Mouse (Mus musculus) cerebellum, postnatal 25 days (tissue): ENCODE results near the gene Tfcp2l1.
A peak's percentile ranks its signal among the peaks of the same experiment; 100 is the strongest.
"Not testable (repeated sequence)": the region's sequence is repeated elsewhere in the genome, so short reads cannot be mapped to it uniquely, and the experiment has no call there.

Experiments
- DNase-seq, 2 experiments: peaks; one replicate each; pipeline ENCODE4 v3.0.0; 2021; ENCODE audit warnings: mixed read lengths in 2 of 2

The Tfcp2l1 gene

DNA sequence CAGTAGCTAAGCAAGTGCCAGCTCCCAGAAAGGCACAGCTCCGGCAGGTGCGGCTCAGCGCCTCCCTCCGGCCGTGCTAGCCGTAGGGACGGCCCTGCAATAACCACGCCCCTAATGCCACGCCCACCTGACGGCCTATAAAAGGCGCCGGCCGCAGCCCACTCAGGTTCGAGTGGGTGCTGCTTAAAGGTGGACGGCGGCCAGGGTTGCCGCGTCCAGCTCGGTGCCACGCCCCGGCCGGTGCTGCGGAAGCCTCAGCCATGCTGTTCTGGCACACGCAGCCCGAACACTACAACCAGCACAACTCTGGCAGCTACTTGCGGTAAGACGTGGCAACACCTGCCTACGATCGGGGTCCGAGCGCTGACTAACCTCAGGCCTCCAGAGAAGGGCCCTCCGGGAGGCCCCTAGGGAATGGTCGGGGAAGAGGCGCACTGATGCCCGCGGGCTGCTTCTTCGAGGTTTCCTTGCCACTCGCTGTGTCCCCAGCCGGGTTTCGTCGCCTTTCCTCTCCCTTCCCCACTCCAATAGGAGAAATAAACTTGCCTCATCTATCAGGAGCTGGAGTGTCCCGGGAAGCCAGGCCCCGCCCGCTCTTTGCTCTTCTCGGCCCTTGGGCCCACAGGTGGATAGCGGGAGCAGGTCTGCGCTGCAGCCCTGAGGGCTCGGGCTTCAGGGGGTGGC, at the start of gene Tfcp2l1:
TSS of gene Tfcp2l1 (plus strand) at position 165 of the 684 bp plus-strand sequence.
- peak; percentile 67 to 83 for DNase-seq

DNA sequence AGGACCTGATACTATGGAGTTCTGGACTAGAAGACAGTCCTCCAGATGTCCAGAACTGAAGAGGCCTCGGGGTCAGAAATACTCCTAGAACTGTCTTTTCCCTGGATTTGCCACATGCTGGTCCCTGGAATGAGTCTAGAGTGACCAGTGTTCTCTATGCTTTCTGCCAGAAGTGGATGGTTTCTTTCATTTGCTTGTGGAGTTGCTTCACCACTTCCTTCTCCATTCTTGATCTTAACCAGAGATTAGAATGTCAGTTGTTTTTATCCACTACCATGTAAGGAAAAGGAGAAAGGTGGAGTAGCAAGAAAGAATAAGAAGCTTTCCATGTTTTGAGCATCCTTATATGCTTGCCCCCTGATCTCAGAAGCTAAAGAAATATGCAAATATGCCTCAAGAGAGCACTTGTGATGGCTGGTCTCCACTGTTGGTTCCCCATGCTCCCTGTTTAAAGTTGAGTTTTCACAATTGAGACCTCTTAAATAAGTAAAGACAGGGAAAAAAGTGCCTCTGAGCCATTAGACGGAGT, 47.5 kb upstream of the Tfcp2l1 start:
- no peak for DNase-seq

DNA sequence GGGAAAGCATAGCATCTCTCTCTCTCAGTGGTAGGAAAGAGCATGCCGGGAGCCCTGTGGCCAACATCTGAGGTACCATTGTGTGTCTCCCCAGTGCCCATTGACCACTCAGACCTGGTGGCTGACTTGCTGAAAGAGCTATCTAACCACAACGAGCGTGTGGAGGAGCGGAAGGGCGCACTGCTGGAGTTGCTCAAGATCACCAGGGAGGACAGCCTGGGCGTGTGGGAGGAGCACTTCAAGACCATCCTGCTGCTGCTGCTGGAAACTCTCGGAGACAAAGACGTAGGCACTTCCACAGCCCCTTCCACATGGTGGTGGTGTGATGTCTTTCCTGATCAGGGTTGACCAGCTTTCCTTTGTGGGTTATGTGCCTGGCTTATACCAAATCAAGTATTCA, 46.6 kb upstream of the Tfcp2l1 start:
- no peak for DNase-seq

DNA sequence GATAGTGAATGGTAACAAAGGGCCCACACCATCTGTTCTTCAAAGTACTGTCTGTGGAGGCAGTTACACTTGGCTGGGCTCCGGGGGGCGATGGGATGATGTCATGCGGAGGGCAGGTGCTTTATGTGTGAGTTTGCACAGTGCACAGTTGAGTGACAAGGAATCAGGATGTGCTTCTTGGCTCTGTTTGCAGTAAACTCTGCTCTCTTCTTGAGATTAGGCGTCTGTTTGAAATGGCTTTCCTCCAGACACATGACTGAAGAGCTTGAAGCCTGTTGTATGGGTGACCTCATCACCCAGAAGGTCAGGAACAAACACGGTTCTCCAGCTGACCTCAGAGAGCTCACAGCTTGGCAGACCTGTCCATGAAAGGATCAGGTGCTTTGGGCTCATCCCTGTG, 38.0 kb upstream of the Tfcp2l1 start:
- DNase-seq, result no peak

DNA sequence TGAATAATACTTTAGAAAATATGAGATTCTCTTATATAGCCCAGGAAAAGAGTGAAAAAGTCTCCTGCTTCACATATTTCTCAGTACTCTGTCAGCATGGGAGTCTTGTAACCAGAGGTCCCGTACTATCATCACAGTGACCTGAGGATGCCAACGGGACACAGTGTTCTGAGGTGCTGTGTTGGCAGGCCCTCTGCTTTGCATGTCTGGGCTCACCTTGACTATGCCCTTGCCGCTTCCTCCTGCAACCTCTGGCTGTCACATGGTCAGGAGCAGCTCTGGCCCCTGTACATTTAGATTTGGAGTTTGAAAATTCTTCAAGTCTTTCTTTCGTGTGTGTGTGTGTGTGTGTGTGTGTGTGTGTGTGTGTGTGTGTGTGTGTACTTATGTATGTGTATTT, 34.8 kb upstream of the Tfcp2l1 start:
- no peak for DNase-seq

DNA sequence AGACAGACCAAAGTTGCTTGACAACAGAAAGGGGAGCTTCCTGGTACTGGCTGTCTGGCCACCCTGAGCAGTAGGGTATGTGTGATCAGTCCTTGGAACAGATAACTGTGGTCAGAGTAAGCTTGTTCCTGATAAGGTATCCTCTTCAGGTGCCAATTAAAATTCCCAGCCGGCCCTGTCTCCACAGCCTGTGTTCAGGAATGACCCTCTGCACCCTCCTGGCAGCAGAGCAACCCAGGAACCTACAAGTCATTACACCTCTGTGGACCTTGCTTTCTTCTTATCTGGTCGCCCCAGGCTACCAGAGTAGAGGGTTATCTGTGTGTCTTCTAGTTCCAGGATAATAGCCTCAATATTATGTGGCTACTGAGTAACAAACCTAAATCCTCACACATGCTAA, 32.4 kb upstream of the Tfcp2l1 start:
- no peak for DNase-seq

DNA sequence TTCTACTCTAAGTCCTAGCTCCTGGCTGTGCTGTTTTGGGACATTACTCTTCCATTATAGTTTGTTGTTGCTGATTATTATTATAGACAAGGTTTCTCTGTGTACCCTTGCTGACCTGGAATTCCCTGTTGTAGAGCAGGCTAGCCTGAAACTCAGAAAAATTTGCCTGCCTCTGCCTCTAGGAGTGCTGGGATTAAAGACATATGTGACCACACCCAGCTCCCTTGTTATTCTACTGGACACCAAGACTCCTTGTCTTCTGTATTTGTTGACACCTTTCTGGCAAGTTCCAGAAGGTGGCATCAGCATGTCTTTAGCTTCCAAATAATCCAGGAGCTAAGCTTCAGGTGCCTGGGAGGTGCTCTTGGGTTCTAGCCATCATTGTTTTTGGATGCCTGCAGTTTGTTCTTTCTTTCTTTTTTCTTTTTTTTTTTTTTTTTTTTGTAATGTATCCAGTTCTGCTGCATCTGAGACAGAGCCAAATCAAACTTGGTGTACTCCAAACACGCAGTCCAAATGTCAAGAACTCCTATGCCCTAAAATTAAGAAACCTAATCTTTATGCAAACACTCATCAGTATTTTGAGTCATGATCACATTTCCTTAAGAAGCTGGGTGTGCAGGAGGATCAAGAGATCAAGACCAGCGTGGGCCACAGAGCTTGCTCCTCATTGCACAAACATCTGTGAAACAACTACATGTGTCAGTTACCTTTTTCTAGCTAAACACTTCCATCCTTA, 30.1 kb upstream of the Tfcp2l1 start:
- no peak for DNase-seq

DNA sequence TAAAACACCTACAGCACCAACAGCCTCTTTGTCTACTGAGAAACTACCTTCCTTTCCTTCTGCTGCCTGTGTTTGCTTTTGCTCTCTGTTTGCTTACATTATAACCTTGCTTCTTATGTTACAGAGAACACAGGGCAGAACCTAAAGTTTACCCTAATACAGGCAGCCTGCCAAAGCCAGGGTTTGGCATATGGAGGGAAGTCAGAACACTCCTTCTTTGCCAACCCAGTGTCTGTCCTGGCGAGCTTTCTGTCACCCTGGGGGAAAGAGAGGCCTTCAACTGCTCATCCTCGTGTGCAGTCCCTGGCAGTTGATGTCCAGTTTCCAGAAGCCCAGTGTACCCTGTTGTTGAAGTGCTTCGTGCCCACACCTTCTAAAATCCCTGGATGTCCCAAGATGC, 29.4 kb upstream of the Tfcp2l1 start:
- DNase-seq, result peak; percentile 74 to 83

DNA sequence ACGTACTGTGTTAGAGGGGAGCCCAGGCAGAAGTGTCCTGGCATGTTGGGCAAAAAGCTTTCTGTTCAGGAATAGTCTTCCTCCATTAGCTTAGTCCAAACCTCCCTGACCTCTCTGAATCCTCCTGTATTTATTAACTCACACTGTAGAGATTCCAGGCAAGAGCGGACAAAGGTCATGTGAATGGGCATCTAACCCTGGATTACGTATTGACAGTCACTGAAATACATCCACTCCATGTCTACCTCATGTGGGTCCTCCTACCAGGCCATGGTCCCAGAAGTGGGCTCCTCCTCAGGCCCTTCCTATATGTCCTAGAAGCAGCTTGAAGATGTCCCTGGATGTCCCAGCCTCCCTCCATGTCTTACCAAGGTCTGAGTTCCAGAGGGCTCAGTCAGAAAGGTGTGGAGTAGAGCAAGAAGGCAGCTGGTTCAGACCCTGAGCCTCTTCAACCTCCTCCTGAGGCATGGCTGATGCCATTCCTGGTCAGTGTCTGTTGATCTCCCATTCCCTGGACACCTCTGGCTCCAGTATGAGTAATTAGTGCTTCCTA, 14.0 kb upstream of the Tfcp2l1 start:
- DNase-seq, result no peak

DNA sequence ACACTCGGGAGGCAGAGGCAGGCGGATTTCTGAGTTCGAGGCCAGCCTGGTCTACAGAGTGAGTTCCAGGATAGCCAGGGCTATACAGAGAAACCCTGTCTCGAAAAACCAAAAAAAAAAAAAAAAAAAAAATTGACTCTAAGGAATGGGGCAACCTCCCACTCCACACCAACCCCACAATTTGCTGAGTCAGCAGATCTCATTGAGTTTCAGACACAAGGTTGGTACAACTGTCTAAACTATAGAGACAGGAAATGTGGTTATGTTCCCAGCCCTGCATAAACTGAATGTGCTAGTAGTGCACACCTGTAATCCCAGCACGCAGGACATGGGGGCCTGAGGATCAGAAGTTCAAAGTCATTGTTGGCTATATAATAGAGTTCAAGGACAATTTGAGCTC, 6.7 kb upstream of the Tfcp2l1 start:
- not testable (repeated sequence) for DNase-seq

DNA sequence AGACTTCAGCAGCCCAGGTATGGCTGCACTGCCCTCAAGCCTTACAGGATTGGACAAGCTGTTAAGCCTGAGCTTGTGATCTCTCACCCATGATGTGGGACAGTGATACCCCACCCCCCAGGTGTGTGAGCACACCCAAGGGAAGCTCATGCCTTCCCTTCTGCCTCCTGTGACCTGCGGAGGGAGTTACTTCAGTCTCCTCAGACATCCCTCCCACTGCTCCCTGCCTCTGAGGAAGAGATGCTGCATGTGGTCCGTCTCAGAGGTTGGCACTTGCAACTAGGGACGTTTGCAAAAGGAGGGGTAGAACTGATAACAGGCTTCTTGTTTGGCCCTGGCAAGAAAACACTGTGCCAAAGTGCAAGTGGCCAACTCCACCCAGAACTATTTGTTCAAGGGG, 4.9 kb upstream of the Tfcp2l1 start:
- no peak for DNase-seq

DNA sequence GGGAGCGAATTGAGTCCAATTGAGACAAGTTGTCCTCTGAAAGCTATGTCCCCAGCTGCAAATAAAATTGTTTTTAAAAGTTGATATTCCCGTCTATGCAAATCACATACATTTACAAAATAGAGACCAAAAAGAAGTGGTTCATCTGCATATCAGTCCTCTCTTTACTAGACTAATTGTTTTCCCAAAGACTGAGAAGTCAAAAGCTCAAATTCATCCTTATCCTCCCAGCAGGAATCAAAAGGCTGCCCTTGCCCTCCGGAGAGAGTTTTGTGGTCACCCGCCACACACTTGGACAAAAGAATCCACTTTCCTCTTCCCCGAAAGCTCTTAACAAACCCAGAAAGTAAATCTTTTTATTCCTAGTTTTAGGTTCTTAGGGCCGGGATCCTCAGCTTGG, 2.3 kb upstream of the Tfcp2l1 start:
- no peak for DNase-seq

DNA sequence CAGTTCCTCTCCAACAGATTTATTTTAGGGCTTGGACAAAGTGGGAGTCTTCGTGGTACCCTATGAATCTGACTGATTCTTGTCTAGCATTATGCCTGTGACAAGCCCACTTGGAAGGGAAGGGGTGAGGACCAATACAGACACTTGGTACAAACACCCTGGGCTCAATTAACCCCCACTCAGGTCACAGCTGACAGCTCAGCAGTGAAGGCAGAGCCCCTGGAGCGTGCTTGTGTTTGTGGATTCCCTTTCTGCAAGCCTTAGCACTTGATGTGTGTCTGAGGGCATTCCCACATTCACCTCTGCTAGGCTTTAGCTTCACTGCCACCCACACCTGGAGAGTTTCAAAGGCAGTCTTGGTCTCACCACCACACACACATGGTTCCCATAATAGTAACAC, 1.8 kb upstream of the Tfcp2l1 start:
- DNase-seq, result no peak

DNA sequence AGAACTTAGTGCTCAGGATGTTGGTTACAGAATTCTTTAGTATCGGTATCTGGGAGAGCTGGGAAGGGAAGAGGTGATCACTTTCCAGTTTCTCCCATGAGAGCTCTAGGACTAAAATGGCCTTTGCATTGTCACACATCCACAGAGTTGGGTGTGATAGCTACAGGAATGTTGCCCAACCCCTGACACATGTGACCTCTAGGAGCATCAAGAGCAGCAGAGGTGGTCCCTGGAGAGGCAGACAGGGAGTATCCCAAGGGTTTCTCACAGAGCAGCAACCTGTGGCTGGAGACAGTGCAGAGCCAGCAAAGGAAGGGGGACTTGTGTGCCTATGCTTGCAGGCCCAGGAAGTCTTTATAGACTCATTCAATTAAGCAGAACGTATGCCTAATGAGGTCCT, 1.3 kb upstream of the Tfcp2l1 start:
- no peak for DNase-seq

DNA sequence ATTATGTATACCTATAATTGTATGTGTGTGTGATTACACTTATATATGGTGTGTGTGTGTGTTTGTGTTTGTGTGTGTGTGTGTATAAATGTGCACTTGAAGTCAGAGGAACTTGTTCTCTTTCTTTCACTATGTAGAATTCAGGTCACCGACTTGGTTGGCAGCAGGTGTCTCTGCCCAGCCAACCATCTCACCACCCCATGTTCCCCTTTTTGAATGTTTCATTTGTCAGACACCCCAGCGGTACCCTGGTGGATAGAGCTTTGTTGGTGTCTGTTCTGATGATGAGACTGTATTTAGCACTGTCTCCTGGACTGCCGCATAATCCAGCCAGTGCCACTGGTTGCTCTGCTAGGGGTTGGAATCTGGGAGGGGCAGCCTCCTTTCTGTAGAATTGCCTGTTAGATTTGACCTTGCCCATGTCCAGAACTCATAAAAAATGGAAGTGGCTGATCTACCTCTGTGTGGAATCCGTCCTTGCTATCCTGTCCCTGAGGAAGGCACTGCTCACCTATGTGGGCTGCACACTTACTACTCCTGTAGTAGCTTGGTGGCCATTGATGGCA, 5.8 kb downstream of the Tfcp2l1 start:
- no peak for DNase-seq

DNA sequence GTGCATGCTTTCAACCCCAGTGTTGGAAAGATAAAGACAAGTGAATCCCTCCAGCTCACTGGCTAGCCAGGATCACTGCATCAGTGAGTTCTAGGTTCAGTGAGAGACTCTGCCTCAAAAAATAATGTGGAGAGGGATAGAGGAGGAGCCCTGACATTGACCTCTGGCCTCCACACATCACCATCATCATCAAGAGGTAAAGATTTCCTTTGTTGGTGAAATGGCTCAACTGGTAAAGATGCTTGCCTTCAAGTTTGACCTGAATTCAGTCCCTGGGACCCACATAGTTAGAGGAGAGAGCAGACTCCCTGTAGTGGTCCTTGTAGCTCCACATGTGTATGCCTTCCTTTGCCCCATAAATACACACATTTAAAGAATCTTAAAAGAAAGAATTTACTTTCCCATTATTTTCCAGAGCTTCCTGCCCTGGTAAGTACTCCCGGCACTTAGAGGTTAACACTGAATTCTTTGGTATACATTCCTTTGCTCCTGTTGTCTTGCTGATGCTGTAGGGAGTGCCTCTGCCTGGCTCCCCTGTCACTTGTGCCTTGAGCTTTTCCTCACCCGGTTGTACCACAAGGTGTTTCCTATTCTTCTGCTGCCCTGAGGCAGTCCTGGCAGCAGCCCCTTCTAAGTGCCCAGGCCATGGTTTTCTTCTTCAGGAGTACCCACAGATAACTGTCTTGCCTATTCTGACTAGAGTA, 14.7 kb downstream of the Tfcp2l1 start:
- no peak for DNase-seq

DNA sequence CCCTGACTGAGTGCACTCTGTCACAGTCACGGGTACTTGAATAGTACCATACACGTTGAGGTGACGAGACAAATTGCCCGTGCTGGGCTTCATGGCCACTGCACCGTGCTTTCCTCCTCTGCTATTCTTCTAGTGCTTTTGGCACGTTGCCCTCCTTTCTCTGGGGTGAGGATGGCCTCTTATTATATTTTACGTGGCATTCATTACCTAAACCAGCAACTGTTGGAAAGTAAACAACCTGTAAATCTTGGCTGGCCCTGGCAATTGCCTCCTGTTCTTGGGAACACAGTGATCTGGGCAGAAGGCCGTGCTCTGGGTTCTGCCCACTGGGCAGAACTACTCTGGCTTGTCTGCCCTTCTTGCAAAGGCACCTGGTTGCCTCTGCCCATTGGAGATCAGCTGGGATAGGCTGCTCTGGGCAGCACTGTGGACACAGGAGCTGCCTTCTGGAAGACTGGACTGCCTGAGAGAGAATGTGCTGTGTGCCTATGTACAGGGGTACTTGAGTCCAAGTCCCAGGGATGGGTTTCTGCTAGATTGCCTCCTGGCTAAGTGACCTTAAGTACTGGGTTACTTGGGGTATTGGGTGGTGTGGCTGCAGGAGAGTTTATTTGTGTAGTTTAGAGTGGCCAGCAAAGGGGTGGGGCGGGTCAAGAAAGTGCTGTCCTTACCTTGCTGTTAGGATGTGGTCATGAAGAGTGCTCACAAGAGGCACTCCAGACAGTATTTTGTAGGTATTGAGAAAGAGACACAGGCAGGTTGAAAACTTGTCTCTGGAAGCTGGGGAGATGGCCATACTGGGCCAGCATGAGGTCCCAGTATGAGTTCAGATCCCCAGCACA, 15.6 kb downstream of the Tfcp2l1 start:
- no peak for DNase-seq

DNA sequence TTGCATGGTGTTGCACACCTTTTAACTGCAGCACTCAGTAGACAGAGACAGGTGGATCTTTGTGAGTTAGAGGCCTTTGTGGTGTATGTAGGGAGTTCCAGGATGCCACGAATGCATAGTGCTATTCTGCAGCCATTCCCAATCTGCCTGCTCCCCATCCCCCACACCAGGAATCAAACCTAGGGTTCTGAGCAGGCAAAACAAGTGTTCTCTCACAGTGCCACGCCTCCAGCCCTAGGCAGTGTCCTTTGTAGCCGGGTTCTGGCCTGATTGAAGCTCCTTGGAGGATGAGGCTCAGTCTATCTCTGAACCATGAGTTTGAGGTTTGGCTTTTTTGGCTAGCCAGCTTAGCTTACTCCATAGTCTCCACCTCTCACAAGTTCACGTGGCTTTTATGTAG, 18.0 kb downstream of the Tfcp2l1 start:
- no peak for DNase-seq

DNA sequence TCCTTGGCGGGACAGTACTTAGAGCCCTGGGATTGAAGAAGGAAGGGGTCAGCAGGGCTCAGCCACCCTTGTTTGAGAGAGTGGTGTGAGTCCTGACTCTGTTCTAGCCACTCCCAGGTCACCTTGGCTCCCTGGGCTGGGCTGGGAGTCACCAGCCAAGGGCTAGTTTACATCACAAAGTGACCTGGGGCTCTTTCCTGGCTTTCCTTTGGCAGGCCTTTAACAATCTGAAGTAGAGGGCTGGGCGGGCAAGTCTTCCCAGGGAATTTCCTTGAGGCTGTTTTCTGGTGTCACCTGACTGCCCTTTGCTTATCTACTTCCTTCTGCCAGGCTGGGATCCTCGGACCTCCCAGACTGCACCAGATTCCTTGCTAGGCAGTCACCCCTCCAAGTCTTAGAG, 20.3 kb downstream of the Tfcp2l1 start:
- DNase-seq, result no peak

DNA sequence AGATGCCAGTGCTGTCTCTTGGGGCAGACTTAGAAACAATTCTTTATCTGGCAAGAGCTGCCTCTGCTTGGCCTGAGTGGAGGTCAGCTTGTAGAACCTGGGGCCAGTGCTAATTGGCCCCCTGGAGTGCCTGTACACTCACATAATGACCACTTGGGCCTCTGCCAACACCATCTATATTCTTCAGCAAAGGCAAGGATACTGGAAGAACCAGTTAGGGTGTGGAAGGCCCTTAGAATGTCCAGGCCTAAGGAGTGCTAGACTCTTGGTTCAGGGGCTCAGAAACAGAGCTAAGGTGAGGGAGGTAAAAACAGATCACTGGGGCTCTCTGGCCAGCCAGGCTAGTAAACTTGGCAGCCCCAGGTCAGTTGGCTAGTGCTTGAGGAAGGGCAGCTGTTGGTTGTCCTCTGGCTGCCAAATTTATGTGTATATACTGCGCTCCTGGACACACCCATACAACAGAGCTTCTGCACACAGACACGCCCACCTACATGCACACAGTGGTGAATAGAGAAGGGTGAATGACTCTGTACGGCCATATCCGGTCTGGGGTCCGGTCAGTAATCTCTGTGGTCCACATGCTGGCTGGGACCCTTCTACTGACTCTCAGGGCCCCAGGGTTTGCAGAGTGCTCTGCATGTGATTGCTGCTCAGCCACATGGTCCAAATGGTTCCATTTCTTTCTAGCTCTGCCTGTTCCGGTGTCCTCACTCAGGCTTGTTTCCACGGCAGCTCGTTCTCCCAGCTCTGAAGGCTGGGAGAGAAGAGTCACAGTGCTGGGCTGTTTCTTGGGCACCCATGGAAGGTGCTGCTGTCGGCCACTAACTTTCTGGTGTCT, 22.4 kb downstream of the Tfcp2l1 start:
- no peak for DNase-seq

DNA sequence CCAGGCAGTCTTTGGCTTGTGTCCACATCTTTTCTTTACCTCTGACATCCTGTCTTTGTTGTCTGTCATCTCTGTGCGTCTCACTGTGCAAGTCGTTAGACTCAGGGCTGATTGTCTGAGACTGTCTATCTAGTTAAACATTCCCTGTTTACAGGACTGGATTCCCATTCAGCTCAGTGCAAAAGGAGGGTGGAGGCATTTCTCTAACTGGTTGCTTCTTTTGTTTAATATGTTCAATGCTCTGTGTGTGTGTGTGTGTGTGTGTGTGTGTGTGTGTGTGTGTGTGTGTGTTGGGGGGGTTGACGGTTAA, 23.0 kb downstream of the Tfcp2l1 start:
- DNase-seq, result no peak
